Mouse (Mus musculus): ENCODE measurements around the gene Obscn. TPM values are rescaled to one million over a fixed set of nuclear protein-coding genes. Genes with fewer than 3 reads are reported as not detected.

The Obscn gene
- total RNA-seq, 4 experiments from 2014 or later = 1.5 to 2.2 (median 1.6) TPM

Small RNA genes within 50 kb of the gene (microRNA-seq; reads per million reads assigned to microRNA genes)
- 0.18 to 0.50 reads per million in 2 experiments for gene Gm44313

Other genes with a start within 250 kb of the Obscn start
- 1 to 10 TPM; 3.8 to 6.3 (median 5.8) TPM for gene Zfp39, start 232.2 kb downstream of the Obscn start, total RNA-seq (2022)
- not detected for gene Btnl10, start 218.5 kb downstream of the Obscn start, total RNA-seq (2022)
- gene Rnf187, start 197.5 kb downstream of the Obscn start, total RNA-seq (2022) = 100 to 1,000 TPM; 179 to 200 (median 190) TPM
- 10 to 100 TPM in 2 of 4 experiments, 1 to 10 TPM in 2; 3.3 to 12.2 (median 7.8) TPM for gene Hist3h2ba, start 187.5 kb downstream of the Obscn start, total RNA-seq (2022)
- gene Hist3h2a, start 181.7 kb downstream of the Obscn start, total RNA-seq (2022) = 10 to 100 TPM; 18.8 to 28.5 (median 26.2) TPM
- gene Trim17, start 181.7 kb downstream of the Obscn start, total RNA-seq (2022) = under 1 TPM; 0.21 to 0.59 (median 0.46) TPM
- gene Trim11, start 158.3 kb downstream of the Obscn start, total RNA-seq (2022) = 10 to 100 TPM; 23.2 to 38.7 (median 31.3) TPM
- gene Iba57, start 27.3 kb upstream of the Obscn start, total RNA-seq (2022) = 10 to 100 TPM; 19.3 to 23.3 (median 21.1) TPM
- gene Gjc2, start 46.8 kb upstream of the Obscn start, total RNA-seq (2022) = 1 to 10 TPM in 2 of 4 experiments, under 1 TPM in 2; 0.66 to 1.4 (median 1.2) TPM
- gene Guk1, start 55.8 kb upstream of the Obscn start, total RNA-seq (2022) = 10 to 100 TPM; 67.1 to 80.4 (median 72.1) TPM
- gene Mrpl55, start 66.1 kb upstream of the Obscn start, total RNA-seq (2022) = 10 to 100 TPM; 46.0 to 53.6 (median 47.1) TPM
- 10 to 100 TPM; 25.8 to 31.2 (median 29.6) TPM for gene 2310033P09Rik, start 71.9 kb upstream of the Obscn start, total RNA-seq (2022)
- 100 to 1,000 TPM; 408 to 506 (median 446) TPM for gene Arf1, start 91.9 kb upstream of the Obscn start, total RNA-seq (2022)
- not detected for gene Wnt3a, start 154.3 kb upstream of the Obscn start, total RNA-seq (2022)
- gene Wnt9a, start 170.5 kb upstream of the Obscn start, total RNA-seq (2022) = 1 to 10 TPM; 1.2 to 1.5 (median 1.5) TPM
- not detected for gene Prss38, start 239.3 kb upstream of the Obscn start, total RNA-seq (2022)

All from adrenal gland, adult 8-10 months (tissue).